Mouse (Mus musculus) thymus, adult 2 months (tissue): Measurements from ENCODE around the gene Spata31d1d. TPM values are rescaled to one million over a fixed set of nuclear protein-coding genes. Genes with fewer than 3 reads are reported as not detected.
A peak's percentile ranks its signal among the peaks of the same experiment; 100 is the strongest.
"Not testable (repeated sequence)": the region's sequence is repeated elsewhere in the genome, so short reads cannot be mapped to it uniquely, and the experiment has no call there.

ENCODE experiments used
- DNase-seq: peaks from one replicate; pipeline ENCODE4 v3.0.0; 2021
- H3K27ac ChIP-seq: fragments of 200-500 bp; 2 replicates; pipeline ENCODE4 v1.5.1; 2012; ENCODE audit warnings: low read length, control low read depth; ENCODE audit not compliant: control insufficient read depth, insufficient read depth
- H3K27me3 ChIP-seq: fragments of 200-500 bp; 2 replicates; pipeline ENCODE4 v1.6.1; 2012; ENCODE audit warnings: mild to moderate bottlenecking, low read length, moderate library complexity, mixed read lengths; ENCODE audit not compliant: control insufficient read depth, insufficient read depth
- H3K36me3 ChIP-seq: fragments of 200-500 bp; 2 replicates; pipeline ENCODE4 v1.6.1; 2012; ENCODE audit warnings: mild to moderate bottlenecking, low read length, moderate library complexity; ENCODE audit not compliant: control insufficient read depth, insufficient read depth
- H3K4me1 ChIP-seq: fragments of 200-500 bp; replicated peaks from 2 replicates; pipeline ENCODE4 v1.6.1; 2012; ENCODE audit warnings: low read length; ENCODE audit not compliant: control insufficient read depth, insufficient read depth
- H3K4me3 ChIP-seq: fragments of 200-500 bp; 2 replicates; pipeline ENCODE4 v1.5.1; 2012; ENCODE audit warnings: mild to moderate bottlenecking, low read length, control low read depth, moderate library complexity; ENCODE audit not compliant: control insufficient read depth, insufficient read depth
- CTCF ChIP-seq: fragments of 200-500 bp; IDR thresholded peaks from 2 replicates; pipeline ENCODE4 v1.5.1; 2012; ENCODE audit warnings: mild to moderate bottlenecking, control low read depth, low read length, moderate library complexity, borderline replicate concordance; ENCODE audit not compliant: control insufficient read depth, poor library complexity, insufficient read depth; ENCODE audit errors: extremely low read depth
- POLR2A ChIP-seq: fragments of 200-500 bp; IDR thresholded peaks from 2 replicates; pipeline ENCODE4 v1.6.1; 2012; ENCODE audit warnings: mild to moderate bottlenecking, low read length, control low read depth, moderate library complexity; ENCODE audit not compliant: control insufficient read depth, poor library complexity, insufficient read depth; ENCODE audit errors: extremely low read depth
- WGBS: fragments of 180-500 bp; shearing (Covaris S2); methylation state at CpG from one replicate; pipeline ENCODE4 v1.1.7; 2018; 5-methylcytosine and 5-hydroxymethylcytosine counted together
- polyA plus RNA-seq: library from polyadenylated mRNA; depleted of rRNA; stranded (reverse); fragments of >200 nt; gene quantifications from 2 replicates; pipeline ENCODE4 v1.2.3, GENCODE M21; 2012

Gene Spata31d1d
- polyA plus RNA-seq, 1 experiment: 0.05 TPM

DNA sequence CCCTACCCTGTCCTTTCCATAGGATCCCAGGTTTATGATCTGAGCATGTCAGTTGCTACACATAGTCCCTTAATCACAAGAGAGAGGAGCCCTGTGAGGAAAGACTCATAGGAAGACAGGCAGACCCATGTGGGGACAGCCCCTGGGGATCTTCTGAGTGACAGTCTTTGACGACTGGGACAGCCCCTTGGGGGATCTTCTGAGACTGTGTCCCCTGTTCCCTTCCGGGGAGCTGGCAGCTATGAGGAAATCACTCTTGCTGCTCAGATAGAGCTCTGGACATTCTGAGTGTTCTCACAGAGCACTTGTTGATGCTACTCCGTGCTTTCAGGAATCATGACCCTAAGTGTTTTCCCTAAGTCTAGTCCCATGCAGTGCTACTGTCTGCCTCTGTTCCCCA, 17.8 kb downstream of the Spata31d1d start:
- 68% methylated on average over 3 of the region's 3 CpGs for WGBS
- no peak for DNase-seq
- no peak overlapping the region for H3K4me3 ChIP-seq
- H3K36me3 ChIP-seq: no peaks in the 10 kb centered on the region
- no peaks in the 10 kb centered on the region for H3K27me3 ChIP-seq
- H3K4me1 ChIP-seq: no peaks in the 10 kb centered on the region
- H3K27ac ChIP-seq: no peak overlapping the region
- TF ChIP-seq POLR2A: no peak
- TF ChIP-seq CTCF: no peak

DNA sequence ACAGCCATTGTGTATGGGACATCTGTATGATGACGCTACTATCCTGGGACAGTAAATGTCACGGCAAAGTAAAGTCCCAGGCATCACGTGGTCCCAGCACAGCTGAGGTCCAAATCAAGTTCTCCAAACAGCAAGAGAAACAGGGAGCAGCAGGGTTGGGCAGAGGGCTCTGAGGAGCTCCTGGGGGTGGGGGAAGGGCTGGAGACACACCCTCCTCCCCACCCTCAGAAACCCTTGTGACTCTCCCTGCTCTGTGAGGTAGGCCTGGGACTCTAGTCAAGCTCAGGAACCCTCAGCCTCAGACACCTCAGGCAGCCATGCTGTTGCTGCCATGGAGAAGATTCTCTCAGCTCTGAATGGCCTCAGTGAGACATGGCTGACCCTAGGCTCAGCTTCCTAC, 19.6 kb downstream of the Spata31d1d start, which contains the start of gene Spata31d1b:
TSS of gene Spata31d1b (plus strand) at position 301 of the 400 bp plus-strand sequence.
- WGBS: 77% methylated on average over 3 of the region's 3 CpGs
- not testable (repeated sequence) for H3K4me1 ChIP-seq, H3K27ac ChIP-seq, H3K27me3 ChIP-seq, DNase-seq, H3K4me3 ChIP-seq, H3K36me3 ChIP-seq

DNA sequence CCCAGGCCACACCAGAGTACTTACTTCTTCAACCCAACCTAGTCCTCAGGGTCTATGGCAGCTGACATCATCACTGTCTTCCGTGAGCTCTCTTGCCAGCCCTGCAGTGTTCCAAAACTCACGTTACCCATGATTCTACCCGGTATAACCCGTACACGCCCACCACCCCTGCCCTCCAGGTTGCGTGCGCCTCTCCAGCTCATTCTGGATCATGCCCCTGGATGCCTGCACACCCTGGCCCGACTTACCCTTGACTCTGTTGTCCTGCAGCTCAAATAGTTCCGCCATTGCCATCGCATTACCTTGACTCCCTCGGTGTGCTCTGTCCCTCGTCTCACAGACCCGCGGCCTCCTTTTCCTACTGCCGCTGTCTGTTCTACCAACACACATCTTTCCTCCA, 21.3 kb downstream of the Spata31d1d start, which contains the start of gene Spata31d1a:
TSS of gene Spata31d1a (minus strand) at position 101 of the 400 bp plus-strand sequence.
- DNase-seq: no peak
- H3K4me3 ChIP-seq: no peak within 1 kb of the TSS
- H3K27ac ChIP-seq: no peak within 1 kb of the TSS
- H3K36me3 ChIP-seq: no peaks in the 10 kb centered on the region
- no peak for TF ChIP-seq CTCF
- TF ChIP-seq POLR2A: no peak
- peaks cover under 1% of the 10 kb centered on the region; the same call in 1 of the 2 replicates for H3K4me1 ChIP-seq
- no peaks in the 10 kb centered on the region for H3K27me3 ChIP-seq
- WGBS: 93% methylated on average over 15 of the region's 15 CpGs

DNA sequence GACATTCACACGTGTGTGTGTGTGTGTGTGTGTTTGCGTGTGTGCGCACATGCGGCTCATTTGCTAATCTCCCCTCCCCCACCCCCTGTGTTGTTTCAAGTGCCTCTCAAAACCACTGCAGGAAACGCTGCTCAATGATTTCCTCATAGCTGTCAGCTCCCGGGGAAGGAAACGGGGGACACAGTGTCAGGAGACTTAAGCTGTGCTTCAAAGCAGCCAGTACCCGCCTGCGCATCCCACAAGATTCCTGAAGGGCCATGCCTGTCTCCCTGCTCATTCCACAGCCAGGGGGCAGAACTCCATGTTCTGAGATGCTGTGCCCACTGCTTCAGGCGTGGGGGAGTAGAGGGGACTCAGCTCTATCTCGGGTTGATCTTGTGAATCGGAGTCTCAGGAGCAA, 27.0 kb downstream of the Spata31d1d start:
- Histone ChIP-seq H3K4me3 (no peak overlapping the region), H3K4me1 (peaks cover 13% of the 10 kb centered on the region), H3K36me3 (no peaks in the 10 kb centered on the region), H3K27me3 (no peaks in the 10 kb centered on the region), H3K27ac (no peak overlapping the region)
- no peak for TF ChIP-seq CTCF
- no peak for TF ChIP-seq POLR2A
- peak; percentile 23 for DNase-seq
- WGBS: 13% methylated on average over 12 of the region's 12 CpGs

DNA sequence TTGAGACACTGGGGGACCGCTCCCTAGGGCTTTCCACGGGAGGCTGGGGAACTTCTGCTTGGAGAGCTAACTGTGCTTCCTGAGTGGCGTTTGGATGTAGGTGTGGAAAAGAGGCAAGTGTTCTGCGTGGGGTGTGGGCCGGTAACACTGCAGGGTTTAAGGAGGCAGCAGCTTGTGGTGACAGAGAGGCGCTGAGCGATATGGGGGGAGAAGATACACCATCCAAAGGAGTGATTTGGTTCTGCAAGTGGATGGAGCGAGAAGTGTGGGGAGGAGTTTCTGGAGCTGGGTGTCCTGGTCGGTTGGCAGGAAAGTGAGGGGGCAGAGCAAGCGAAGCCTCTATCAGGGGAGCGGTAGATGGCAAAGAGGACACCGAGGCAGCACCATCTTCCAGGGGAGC, 28.0 kb downstream of the Spata31d1d start:
- H3K27ac ChIP-seq: no peak overlapping the region
- H3K4me3 ChIP-seq: no peak overlapping the region
- H3K36me3 ChIP-seq: no peaks in the 10 kb centered on the region
- WGBS: 87% methylated on average over 12 of the region's 12 CpGs
- H3K27me3 ChIP-seq: no peaks in the 10 kb centered on the region
- no peak for DNase-seq
- H3K4me1 ChIP-seq: peaks cover 13% of the 10 kb centered on the region
- TF ChIP-seq POLR2A: no peak
- TF ChIP-seq CTCF: no peak

DNA sequence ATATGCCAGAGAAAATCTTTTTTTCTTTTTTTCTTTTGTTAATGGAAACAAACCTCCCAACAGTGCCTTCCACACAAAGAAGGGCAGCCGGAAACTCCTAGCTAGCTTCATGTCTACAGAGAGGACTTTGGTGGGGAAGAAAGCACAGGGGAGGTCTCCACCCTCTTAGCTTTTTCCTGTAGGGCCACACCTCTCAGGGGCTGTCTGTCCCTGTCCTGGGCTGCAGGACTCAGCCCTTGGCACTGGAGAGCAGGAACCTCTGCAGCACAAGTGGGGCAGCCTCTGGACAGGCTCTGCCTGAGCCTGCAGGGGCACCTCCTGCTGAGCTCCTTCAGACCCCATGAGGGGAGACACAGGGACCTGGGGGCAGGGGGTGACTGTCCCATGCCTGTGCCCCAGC, 31.4 kb downstream of the Spata31d1d start:
- H3K36me3 ChIP-seq, H3K27ac ChIP-seq, DNase-seq, H3K4me3 ChIP-seq, H3K27me3 ChIP-seq: not testable (repeated sequence)
- WGBS: 82% methylated on average over 1 of the region's 1 CpGs
- H3K4me1 ChIP-seq: peaks cover 16% of the 10 kb centered on the region

DNA sequence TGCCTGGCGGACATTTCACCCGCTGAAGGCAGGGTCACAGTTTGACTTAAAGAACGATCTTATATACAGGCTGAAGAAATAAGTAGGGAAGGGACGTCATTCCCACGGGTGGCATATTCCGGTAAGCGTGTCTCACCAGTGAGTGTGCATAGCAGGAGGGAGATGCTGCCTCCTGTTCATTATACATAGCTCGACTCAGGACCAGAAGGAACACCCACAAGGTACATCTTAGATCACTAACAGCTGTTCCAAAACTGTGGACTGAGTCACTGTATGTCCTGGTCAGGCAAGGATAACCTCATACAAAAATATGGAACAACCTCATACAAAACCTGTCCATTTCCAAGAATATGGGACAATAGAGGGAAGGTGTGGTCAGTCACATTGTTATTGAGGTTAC, 32.4 kb downstream of the Spata31d1d start:
- WGBS: 95% methylated on average over 8 of the region's 8 CpGs
- Histone ChIP-seq H3K27ac (no peak overlapping the region), H3K36me3 (no peaks in the 10 kb centered on the region), H3K4me1 (peaks cover 8% of the 10 kb centered on the region), H3K4me3 (no peak overlapping the region), H3K27me3 (no peaks in the 10 kb centered on the region)
- DNase-seq: no peak
- TF ChIP-seq POLR2A (no peak), CTCF (no peak)
